Mouse (Mus musculus): ENCODE results near the gene Ankrd2. TPM values are rescaled to one million over a fixed set of nuclear protein-coding genes. Genes with fewer than 3 reads are reported as not detected.

The Ankrd2 gene
- total and polyA plus RNA-seq, 2 experiments from 2014 or later, result 0.14 TPM; not detected in 1

- Histone ChIP-seq H3K27ac (ENCODE audit: low read depth) (no peak overlapping the region), H3K4me3 (ENCODE audit: low read depth, low read length) (no peak overlapping the region), H3K27me3 (ENCODE audit: control insufficient read depth, insufficient read depth, low read length) (no peaks in the 10 kb centered on the region), H3K4me1 (ENCODE audit: control insufficient read depth, insufficient read depth) (peaks cover 26% of the 10 kb centered on the region), H3K4me2 (ENCODE audit: low read depth, low read length) (no peak overlapping the region), H3K36me3 (replicated peaks; ENCODE audit: control insufficient read depth, insufficient read depth, low read length) (0 out of 2 replicates have a peak, but pooled peaks cover 7% of the 10 kb centered on the region), H3K9ac (replicated peaks; ENCODE audit: low read depth, low read length) (no peak overlapping the region), H3K9me3 (replicated peaks; ENCODE audit: control insufficient read depth, low read length) (no peaks in the 10 kb centered on the region)
- no peak for DNase-seq (ENCODE audit: low spot score)
- TF ChIP-seq EP300 (IDR thresholded peaks at IDR 0.05; ENCODE audit: low read depth), result no peak
- TF ChIP-seq CTCF (IDR thresholded peaks at IDR 0.05; ENCODE audit: low read depth), result no peak
- 88% methylated on average over 3 of the region's 3 CpGs for WGBS
- no peak for ATAC-seq (ENCODE audit: insufficient read depth, low read depth)
These were observed 21.5 kb upstream of the Ankrd2 start for GRCm38 (mm10) chr19:42014231-42014825.

- ATAC-seq (ENCODE audit: insufficient read depth, low read depth), result no peak
- peaks cover 30% of the 10 kb centered on the region for H3K4me1 ChIP-seq (ENCODE audit: control insufficient read depth, insufficient read depth)
- no peak overlapping the region for H3K4me3 ChIP-seq (ENCODE audit: low read depth, low read length)
- WGBS, result 70% methylated on average over 6 of the region's 6 CpGs
- H3K36me3 ChIP-seq (replicated peaks; ENCODE audit: control insufficient read depth, insufficient read depth, low read length), result peaks cover 7% of the 10 kb centered on the region; the same call in 1 of the 2 replicates
- no peak overlapping the region for H3K27ac ChIP-seq (ENCODE audit: low read depth)
- H3K27me3 ChIP-seq (ENCODE audit: control insufficient read depth, insufficient read depth, low read length), result no peaks in the 10 kb centered on the region
- H3K9me3 ChIP-seq (replicated peaks; ENCODE audit: control insufficient read depth, low read length), result no peaks in the 10 kb centered on the region
- H3K4me2 ChIP-seq (ENCODE audit: low read depth, low read length), result no peak overlapping the region
- no peak for DNase-seq (ENCODE audit: low spot score)
- no peak for TF ChIP-seq EP300 (IDR thresholded peaks at IDR 0.05; ENCODE audit: low read depth)
- TF ChIP-seq CTCF (IDR thresholded peaks at IDR 0.05; ENCODE audit: low read depth), result no peak
- H3K9ac ChIP-seq (replicated peaks; ENCODE audit: low read depth, low read length), result no peak overlapping the region
These were observed 20.8 kb upstream of the Ankrd2 start for GRCm38 (mm10) chr19:42015001-42015400.

DNA sequence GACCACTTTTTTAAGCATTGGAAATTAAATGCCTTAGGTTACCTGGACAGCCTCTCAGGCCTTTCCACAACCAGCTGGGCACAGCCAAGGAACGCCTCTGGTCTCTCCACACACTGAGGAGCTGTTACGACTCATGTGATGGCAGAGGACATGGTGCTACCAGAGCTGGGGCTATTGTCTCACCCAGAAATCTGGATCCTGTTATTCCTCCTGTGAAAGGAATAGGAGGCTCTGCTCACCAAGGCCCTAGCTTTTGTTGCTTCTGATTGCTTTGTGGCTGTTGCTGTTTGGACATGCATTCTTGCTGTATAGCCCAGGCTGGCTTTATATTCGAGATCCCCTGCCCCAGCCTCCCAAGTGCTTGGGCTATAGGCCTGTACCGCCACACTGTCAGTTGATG is 19.5 kb upstream of the Ankrd2 start:
- TF ChIP-seq EP300 (IDR thresholded peaks at IDR 0.05; ENCODE audit: low read depth) (no peak), CTCF (IDR thresholded peaks at IDR 0.05; ENCODE audit: low read depth) (no peak)
- H3K4me2 ChIP-seq (ENCODE audit: low read depth, low read length), result no peak overlapping the region
- H3K9ac ChIP-seq (replicated peaks; ENCODE audit: low read depth, low read length), result no peak overlapping the region
- H3K27me3 ChIP-seq (ENCODE audit: control insufficient read depth, insufficient read depth, low read length), result no peaks in the 10 kb centered on the region
- H3K4me3 ChIP-seq (ENCODE audit: low read depth, low read length), result no peak overlapping the region
- H3K36me3 ChIP-seq (replicated peaks; ENCODE audit: control insufficient read depth, insufficient read depth, low read length), result peaks cover 7% of the 10 kb centered on the region; the same call in 1 of the 2 replicates
- DNase-seq (ENCODE audit: low spot score) (no peak), ATAC-seq (ENCODE audit: insufficient read depth, low read depth) (no peak)
- peak overlapping the region; percentile 82 for H3K27ac ChIP-seq (ENCODE audit: low read depth)
- peaks cover 34% of the 10 kb centered on the region for H3K4me1 ChIP-seq (ENCODE audit: control insufficient read depth, insufficient read depth)
- WGBS, result 80% methylated on average over 4 of the region's 4 CpGs
- no peaks in the 10 kb centered on the region for H3K9me3 ChIP-seq (replicated peaks; ENCODE audit: control insufficient read depth, low read length)

DNA sequence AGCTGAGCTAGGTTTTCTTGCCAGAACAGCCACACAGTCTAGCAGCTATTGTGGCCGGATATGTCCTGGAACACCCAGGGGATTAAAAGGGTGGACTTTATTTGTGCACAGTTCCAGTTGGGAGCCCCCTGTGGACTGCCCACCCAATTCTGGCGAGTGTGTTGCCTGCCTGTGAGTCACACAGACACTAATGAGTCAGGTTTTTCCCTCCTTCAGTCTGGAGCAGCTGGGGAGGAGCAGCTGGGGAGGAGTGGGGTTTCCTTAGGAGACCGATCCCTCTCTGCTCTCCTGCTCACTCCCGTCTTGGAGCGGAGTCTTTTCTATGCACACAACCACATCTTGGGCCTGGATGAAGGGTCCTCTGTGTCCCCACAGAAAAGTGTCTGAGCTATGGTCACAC is 19.0 kb upstream of the Ankrd2 start:
- 58% methylated on average over 5 of the region's 5 CpGs for WGBS
- H3K4me2 ChIP-seq (ENCODE audit: low read depth, low read length), result no peak overlapping the region
- TF ChIP-seq EP300 (IDR thresholded peaks at IDR 0.05; ENCODE audit: low read depth) (no peak), CTCF (IDR thresholded peaks at IDR 0.05; ENCODE audit: low read depth) (no peak)
- no peak for ATAC-seq (ENCODE audit: insufficient read depth, low read depth)
- no peak overlapping the region for H3K9ac ChIP-seq (replicated peaks; ENCODE audit: low read depth, low read length)
- no peak for DNase-seq (ENCODE audit: low spot score)
- no peaks in the 10 kb centered on the region for H3K27me3 ChIP-seq (ENCODE audit: control insufficient read depth, insufficient read depth, low read length)
- no peaks in the 10 kb centered on the region for H3K9me3 ChIP-seq (replicated peaks; ENCODE audit: control insufficient read depth, low read length)
- peaks cover 40% of the 10 kb centered on the region for H3K4me1 ChIP-seq (ENCODE audit: control insufficient read depth, insufficient read depth)
- H3K4me3 ChIP-seq (ENCODE audit: low read depth, low read length), result no peak overlapping the region
- peaks cover 3% of the 10 kb centered on the region; the same call in 1 of the 2 replicates for H3K36me3 ChIP-seq (replicated peaks; ENCODE audit: control insufficient read depth, insufficient read depth, low read length)
- H3K27ac ChIP-seq (ENCODE audit: low read depth), result peak overlapping the region; percentile 82

GRCm38 (mm10) chr19:42017399-42018247 is 18.2 kb upstream of the Ankrd2 start:
- no peaks in the 10 kb centered on the region for H3K9me3 ChIP-seq (replicated peaks; ENCODE audit: control insufficient read depth, low read length)

More at GRCm38 (mm10) chr19:42017399-42018247, 18.2 kb upstream of the Ankrd2 start:
- Histone ChIP-seq H3K4me3 (ENCODE audit: low read depth, low read length) (no peak overlapping the region), H3K27ac (ENCODE audit: low read depth) (peak overlapping the region; percentile 82), H3K36me3 (replicated peaks; ENCODE audit: control insufficient read depth, insufficient read depth, low read length) (no peaks in the 10 kb centered on the region; the same call in 1 of the 2 replicates), H3K9ac (replicated peaks; ENCODE audit: low read depth, low read length) (no peak overlapping the region), H3K4me1 (ENCODE audit: control insufficient read depth, insufficient read depth) (peaks cover 48% of the 10 kb centered on the region), H3K27me3 (ENCODE audit: control insufficient read depth, insufficient read depth, low read length) (no peaks in the 10 kb centered on the region), H3K4me2 (ENCODE audit: low read depth, low read length) (no peak overlapping the region)
- ATAC-seq (ENCODE audit: insufficient read depth, low read depth) (peak; percentile 75), DNase-seq (ENCODE audit: low spot score) (peak; percentile 83)
- TF ChIP-seq EP300 (IDR thresholded peaks at IDR 0.05; ENCODE audit: low read depth), result no peak
- TF ChIP-seq CTCF (IDR thresholded peaks at IDR 0.05; ENCODE audit: low read depth), result no peak
- WGBS, result 38% methylated on average over 8 of the region's 8 CpGs

Data from heart, postnatal 0 days (tissue).